Mouse (Mus musculus) CH12.LX (cell line): Measurements from ENCODE around the gene Nrp2.

ENCODE experiments used
- CTCF ChIP-seq, 2 experiments: IDR thresholded peaks in 1 of 2; conservative IDR thresholded peaks in 1 of 2; 2 replicates each; pipeline ENCODE4 v1.5.1; 2011 to 2012; ENCODE audit warnings: low read depth in 2 of 2, low read length in 2 of 2, improper control_type of control experiment in 1 of 2, inconsistent platforms in 1 of 2, mild to moderate bottlenecking in 1 of 2, moderate library complexity in 1 of 2
- EP300 ChIP-seq: IDR thresholded peaks from 2 replicates; pipeline ENCODE4 v1.6.1; 2011; ENCODE audit warnings: low read length, improper control_type of control experiment
- IRF4 ChIP-seq: IDR thresholded peaks from 2 replicates; pipeline ENCODE4 v1.6.1; 2014; ENCODE audit warnings: low read depth, mild to moderate bottlenecking, inconsistent platforms, low read length, improper control_type of control experiment
- KAT2A ChIP-seq: IDR thresholded peaks from 2 replicates; pipeline ENCODE4 v1.6.1; 2012; ENCODE audit warnings: low read length, improper control_type of control experiment, inconsistent platforms; ENCODE audit not compliant: insufficient replicate concordance
- NELFE ChIP-seq: IDR thresholded peaks from 2 replicates; pipeline ENCODE4 v1.6.1; 2011; ENCODE audit warnings: low read depth, low read length, improper control_type of control experiment
- NRF1 ChIP-seq: IDR thresholded peaks from 2 replicates; pipeline ENCODE4 v1.6.1; 2014; ENCODE audit warnings: low read depth, mild to moderate bottlenecking, inconsistent platforms, low read length, improper control_type of control experiment, moderate library complexity
- POLR2A ChIP-seq: IDR thresholded peaks from 2 replicates; pipeline ENCODE4 v1.6.1; 2011; ENCODE audit warnings: low read depth, mild to moderate bottlenecking, improper control_type of control experiment, low read length
- POLR2AphosphoS2 ChIP-seq: IDR thresholded peaks from 2 replicates; pipeline ENCODE4 v1.6.1; 2011; ENCODE audit warnings: low read depth, low read length, improper control_type of control experiment
- TCF12 ChIP-seq: IDR thresholded peaks from 2 replicates; pipeline ENCODE4 v1.6.1; 2014; ENCODE audit warnings: low read depth, mild to moderate bottlenecking, inconsistent platforms, low read length, improper control_type of control experiment
- UBTF ChIP-seq: IDR thresholded peaks from 2 replicates; pipeline ENCODE4 v1.6.1; 2012; ENCODE audit warnings: low read depth, mild to moderate bottlenecking, inconsistent platforms, low read length, improper control_type of control experiment, moderate library complexity

GRCm38 (mm10) chr1:62820170-62820569, 117.1 kb downstream of the Nrp2 start:
- TF ChIP-seq UBTF (no peak), TCF12 (no peak), POLR2A (no peak), POLR2AphosphoS2 (no peak), EP300 (no peak), KAT2A (no peak), CTCF (conservative IDR thresholded peaks at IDR 0.05 in 1 of 2, IDR thresholded peaks at IDR 0.05 in 1 of 2; ENCODE audit: low read depth in 2 of 2, low read length in 2 of 2) (peak; percentile 14 to 68; a peak in 2 of 4 replicates), NELFE (no peak), NRF1 (no peak), IRF4 (no peak)
